Mouse (Mus musculus) activated CD4-positive, CD25-positive, alpha-beta regulatory T cell, adult 9 weeks (primary cell): ENCODE results near the gene Igf1r. TPM values are rescaled to one million over a fixed set of nuclear protein-coding genes. Genes with fewer than 3 reads are reported as not detected.

Experiments
- polyA plus RNA-seq: library from polyadenylated mRNA; unstranded; fragments of 100-300 nt; shearing (Covaris generic); gene quantifications from one replicate; pipeline ENCODE4 v1.2.1, GENCODE M21; 2017

The Igf1r gene
- polyA plus RNA-seq = 8.3 TPM

GRCm38 (mm10) chr7:67952777-67953700 is at the start of gene Igf1r:
Gene Igf1r (plus strand): TSS chr7:67952827.

GRCm38 (mm10) chr7:68264028-68264453 is 311.4 kb downstream of the Igf1r start, which contains the start of gene Pgpep1l:
Gene Pgpep1l (minus strand): TSS chr7:68264233.

GRCm38 (mm10) chr7:68273515-68273914 is 320.9 kb downstream of the Igf1r start, which contains the start of gene Fam169b:
Gene Fam169b (plus strand): TSS chr7:68273839.

Other genes with a start within 250 kb of the Igf1r start
- gene Synm, start 193.1 kb upstream of the Igf1r start, polyA plus RNA-seq = not detected